Mouse (Mus musculus): Measurements from ENCODE around the gene Pde2a. TPM values are rescaled to one million over a fixed set of nuclear protein-coding genes. Genes with fewer than 3 reads are reported as not detected.
A peak's percentile ranks its signal among the peaks of the same experiment; 100 is the strongest.

Gene Pde2a
- polyA plus RNA-seq, 1 experiment from 2014 or later, result 16.4 TPM

DNA sequence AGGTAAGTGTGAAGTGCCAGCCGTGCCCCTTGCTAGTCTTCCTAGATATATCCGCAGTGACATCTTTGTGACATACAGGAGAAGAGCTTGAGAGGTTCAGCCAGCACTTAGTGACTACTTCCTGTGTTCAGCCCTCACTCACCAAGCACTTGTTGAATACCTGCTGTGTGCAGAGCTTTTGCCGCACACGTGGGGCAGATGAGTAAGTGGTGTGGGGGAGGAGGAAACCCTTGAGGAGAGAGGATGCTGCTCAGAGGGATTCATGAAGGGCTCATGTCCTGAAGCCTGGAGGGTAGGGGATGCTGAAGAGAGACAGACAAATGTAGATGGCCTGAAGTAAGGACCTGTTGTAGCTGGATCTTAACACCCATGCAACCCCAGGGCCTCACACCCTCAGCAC, 7.3 kb upstream of the Pde2a start:
- peaks cover 16% of the 10 kb centered on the region for H3K4me1 ChIP-seq (replicated peaks; ENCODE audit: control insufficient read depth, insufficient read depth, low read length)
- no peak overlapping the region for H3K4me3 ChIP-seq (ENCODE audit: low read depth, low read length)
- ATAC-seq (replicated peaks; ENCODE audit: low FRiP score, low TSS enrichment, low read depth), result no peak
- H3K27ac ChIP-seq (ENCODE audit: low read depth), result no peak overlapping the region
- no peaks in the 10 kb centered on the region for H3K9me3 ChIP-seq (ENCODE audit: control insufficient read depth, low read length)
- H3K27me3 ChIP-seq (replicated peaks; ENCODE audit: control insufficient read depth, insufficient read depth, low read length), result peaks cover 6% of the 10 kb centered on the region; the same call in 1 of the 2 replicates
- H3K9ac ChIP-seq (ENCODE audit: low read length), result no peak overlapping the region
- DNase-seq (ENCODE audit: low spot score), result no peak
- WGBS, result 49% methylated on average over 4 of the region's 4 CpGs
- H3K4me2 ChIP-seq (ENCODE audit: low read length), result no peak overlapping the region
- peaks cover 32% of the 10 kb centered on the region for H3K36me3 ChIP-seq (ENCODE audit: control insufficient read depth, insufficient read depth, low read length)

DNA sequence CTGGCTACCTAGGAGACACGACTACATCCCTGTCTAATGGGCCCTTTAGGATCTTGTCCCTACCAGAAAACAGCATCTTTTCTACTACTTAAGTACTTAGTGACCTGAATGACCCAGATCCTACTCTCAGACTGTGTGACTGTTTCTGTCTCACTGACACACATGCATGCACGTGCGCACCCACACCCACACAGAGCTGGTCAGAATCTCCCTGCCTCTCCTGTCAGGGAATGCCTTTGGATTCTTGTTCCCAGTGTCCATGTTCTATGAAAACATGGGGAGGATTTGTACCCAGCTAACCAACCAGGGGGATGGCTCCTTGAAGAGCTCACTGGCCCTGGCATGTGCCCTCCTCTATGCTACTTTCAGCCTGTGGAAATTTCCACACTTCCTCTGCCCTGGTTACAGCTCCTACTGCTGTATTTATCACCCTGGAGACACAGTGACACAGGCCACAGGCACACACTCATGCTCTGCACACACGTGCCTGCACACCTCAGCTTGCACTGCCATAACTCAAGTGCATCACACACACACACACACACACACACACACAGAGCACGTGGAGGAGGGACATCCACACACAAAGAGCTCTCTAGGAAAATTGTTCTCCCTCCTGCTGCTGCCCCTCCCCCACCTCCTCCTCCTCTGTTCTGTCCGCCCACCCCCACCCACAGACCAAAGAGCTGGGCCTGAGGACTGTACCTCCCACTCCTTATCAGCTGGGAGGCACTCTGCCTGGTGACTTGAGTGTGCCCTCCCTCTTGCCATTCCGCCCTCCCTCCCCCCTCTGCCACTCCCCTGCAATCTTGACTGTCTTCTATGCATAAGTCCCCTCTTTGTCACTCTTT, 6.6 kb upstream of the Pde2a start:
- H3K27ac ChIP-seq (ENCODE audit: low read depth), result no peak overlapping the region
- peaks cover 30% of the 10 kb centered on the region for H3K36me3 ChIP-seq (ENCODE audit: control insufficient read depth, insufficient read depth, low read length)
- peaks cover 6% of the 10 kb centered on the region; the same call in 1 of the 2 replicates for H3K27me3 ChIP-seq (replicated peaks; ENCODE audit: control insufficient read depth, insufficient read depth, low read length)
- H3K4me2 ChIP-seq (ENCODE audit: low read length), result no peak overlapping the region
- no peak overlapping the region for H3K9ac ChIP-seq (ENCODE audit: low read length)
- H3K4me1 ChIP-seq (replicated peaks; ENCODE audit: control insufficient read depth, insufficient read depth, low read length), result peaks cover 16% of the 10 kb centered on the region
- DNase-seq (ENCODE audit: low spot score), result no peak
- H3K9me3 ChIP-seq (ENCODE audit: control insufficient read depth, low read length), result no peaks in the 10 kb centered on the region
- ATAC-seq (replicated peaks; ENCODE audit: low FRiP score, low TSS enrichment, low read depth), result peak; percentile 69
- 30% methylated on average over 6 of the region's 7 CpGs for WGBS
- H3K4me3 ChIP-seq (ENCODE audit: low read depth, low read length), result no peak overlapping the region

DNA sequence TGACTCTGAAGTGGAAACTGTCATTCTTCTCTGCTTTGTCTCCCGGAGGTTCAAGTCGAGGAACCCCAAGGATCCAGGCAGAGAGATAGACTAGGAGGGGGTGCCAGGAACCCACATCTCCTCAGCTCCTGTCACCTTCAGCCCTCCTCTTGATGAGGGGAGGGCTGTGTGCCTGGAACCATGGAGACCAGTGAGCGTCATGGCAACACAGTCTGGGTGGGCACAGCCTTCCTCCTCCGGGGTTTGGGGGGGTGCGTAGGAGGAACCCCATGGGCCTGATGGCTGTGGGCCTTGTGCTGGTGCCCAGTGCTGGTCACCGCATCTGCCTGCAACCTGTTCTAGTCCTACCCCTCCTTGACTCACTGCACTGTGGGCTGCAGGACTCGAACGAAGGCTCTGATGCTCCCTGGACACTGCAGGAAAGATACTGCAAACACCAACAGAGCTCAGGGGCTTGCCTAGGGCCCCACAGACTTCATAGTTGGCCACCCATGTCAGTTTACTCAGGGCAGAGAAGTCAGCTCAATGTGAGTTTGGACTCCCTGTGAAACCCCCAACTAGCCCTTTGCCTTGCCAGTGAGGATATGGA, 5.9 kb upstream of the Pde2a start:
- Histone ChIP-seq H3K9me3 (ENCODE audit: control insufficient read depth, low read length) (no peaks in the 10 kb centered on the region), H3K9ac (ENCODE audit: low read length) (no peak overlapping the region), H3K27me3 (replicated peaks; ENCODE audit: control insufficient read depth, insufficient read depth, low read length) (peaks cover 6% of the 10 kb centered on the region; the same call in 1 of the 2 replicates), H3K36me3 (ENCODE audit: control insufficient read depth, insufficient read depth, low read length) (peaks cover 27% of the 10 kb centered on the region), H3K4me2 (ENCODE audit: low read length) (no peak overlapping the region), H3K4me1 (replicated peaks; ENCODE audit: control insufficient read depth, insufficient read depth, low read length) (peaks cover 16% of the 10 kb centered on the region), H3K4me3 (ENCODE audit: low read depth, low read length) (no peak overlapping the region), H3K27ac (ENCODE audit: low read depth) (no peak overlapping the region)
- ATAC-seq (replicated peaks; ENCODE audit: low FRiP score, low TSS enrichment, low read depth) (0 out of 2 replicates have a peak, but pooled peaks have one; percentile 5), DNase-seq (ENCODE audit: low spot score) (no peak)
- WGBS, result 47% methylated on average over 8 of the region's 8 CpGs

DNA sequence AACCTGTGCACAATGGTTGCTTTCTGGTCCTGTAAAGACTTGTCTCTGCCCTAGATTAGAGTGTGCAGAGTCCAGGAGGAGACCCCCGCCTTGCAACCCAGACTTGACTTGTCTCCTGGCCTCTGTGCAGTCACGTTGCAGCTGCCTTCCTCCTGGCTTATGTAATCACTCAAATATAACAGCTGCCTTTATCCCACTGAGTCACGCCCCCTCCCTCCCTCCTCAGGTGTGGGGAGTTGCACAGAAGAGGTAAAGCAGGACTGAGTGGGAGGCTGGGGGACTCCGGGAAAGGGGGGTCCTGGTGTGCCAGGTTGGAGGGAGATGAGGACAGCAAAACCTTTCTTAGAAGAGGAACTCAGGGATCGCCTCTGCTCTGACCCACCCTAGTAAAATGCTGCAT, 5.1 kb upstream of the Pde2a start:
- H3K4me2 ChIP-seq (ENCODE audit: low read length), result no peak overlapping the region
- no peak for DNase-seq (ENCODE audit: low spot score)
- no peaks in the 10 kb centered on the region for H3K9me3 ChIP-seq (ENCODE audit: control insufficient read depth, low read length)
- no peak overlapping the region for H3K4me3 ChIP-seq (ENCODE audit: low read depth, low read length)
- peaks cover 6% of the 10 kb centered on the region; the same call in 1 of the 2 replicates for H3K27me3 ChIP-seq (replicated peaks; ENCODE audit: control insufficient read depth, insufficient read depth, low read length)
- no peak overlapping the region for H3K9ac ChIP-seq (ENCODE audit: low read length)
- ATAC-seq (replicated peaks; ENCODE audit: low FRiP score, low TSS enrichment, low read depth), result no peak
- H3K36me3 ChIP-seq (ENCODE audit: control insufficient read depth, insufficient read depth, low read length), result peaks cover 20% of the 10 kb centered on the region
- peaks cover 16% of the 10 kb centered on the region for H3K4me1 ChIP-seq (replicated peaks; ENCODE audit: control insufficient read depth, insufficient read depth, low read length)
- H3K27ac ChIP-seq (ENCODE audit: low read depth), result no peak overlapping the region
- WGBS, result 48% methylated on average over 5 of the region's 5 CpGs

DNA sequence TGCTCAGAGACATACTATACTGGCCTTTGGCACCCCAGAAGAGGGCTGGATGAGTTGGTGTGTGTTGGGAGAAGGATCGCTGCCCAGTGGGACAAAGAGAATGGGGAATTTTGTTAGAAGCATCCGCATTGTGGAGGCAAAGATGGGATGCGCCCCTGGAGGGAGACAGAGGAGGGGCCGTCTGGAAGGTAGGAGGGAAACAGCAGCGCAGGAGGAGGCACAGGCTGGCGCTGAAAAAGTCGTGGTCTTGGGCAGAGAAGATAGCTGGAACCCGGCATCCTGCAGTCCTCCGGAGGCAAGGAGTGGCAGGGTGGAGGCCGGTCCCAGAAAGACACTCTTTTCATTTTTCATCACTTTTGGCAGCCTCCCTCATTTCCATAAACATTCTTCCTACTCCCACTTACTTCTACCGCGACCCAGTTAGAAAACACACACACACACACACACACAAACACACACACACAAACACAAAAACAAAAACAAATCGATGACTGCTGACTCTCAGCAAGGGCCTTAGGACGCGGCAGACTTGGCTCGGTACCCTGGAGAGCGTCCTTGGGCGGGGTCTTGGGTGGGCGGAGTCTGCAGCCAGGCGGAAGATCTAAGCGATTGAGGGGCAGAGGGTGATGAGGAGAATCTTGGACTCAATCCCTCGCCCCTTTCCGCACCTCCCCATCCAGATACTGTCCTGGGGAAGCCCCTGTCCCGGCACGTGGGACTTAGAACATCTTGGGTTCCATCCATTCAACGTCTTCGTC, 2.3 kb upstream of the Pde2a start:
- H3K4me3 ChIP-seq (ENCODE audit: low read depth, low read length), result no peak overlapping the region
- peaks cover 4% of the 10 kb centered on the region; the same call in 1 of the 2 replicates for H3K36me3 ChIP-seq (ENCODE audit: control insufficient read depth, insufficient read depth, low read length)
- 6% methylated on average over 27 of the region's 27 CpGs for WGBS
- DNase-seq (ENCODE audit: low spot score) (peak; percentile 75), ATAC-seq (replicated peaks; ENCODE audit: low FRiP score, low TSS enrichment, low read depth) (no peak)
- no peak overlapping the region for H3K27ac ChIP-seq (ENCODE audit: low read depth)
- peaks cover 14% of the 10 kb centered on the region for H3K4me1 ChIP-seq (replicated peaks; ENCODE audit: control insufficient read depth, insufficient read depth, low read length)
- peaks cover 6% of the 10 kb centered on the region; the same call in 1 of the 2 replicates for H3K27me3 ChIP-seq (replicated peaks; ENCODE audit: control insufficient read depth, insufficient read depth, low read length)
- H3K9ac ChIP-seq (ENCODE audit: low read length), result no peak overlapping the region
- H3K9me3 ChIP-seq (ENCODE audit: control insufficient read depth, low read length), result no peaks in the 10 kb centered on the region
- no peak overlapping the region for H3K4me2 ChIP-seq (ENCODE audit: low read length)

DNA sequence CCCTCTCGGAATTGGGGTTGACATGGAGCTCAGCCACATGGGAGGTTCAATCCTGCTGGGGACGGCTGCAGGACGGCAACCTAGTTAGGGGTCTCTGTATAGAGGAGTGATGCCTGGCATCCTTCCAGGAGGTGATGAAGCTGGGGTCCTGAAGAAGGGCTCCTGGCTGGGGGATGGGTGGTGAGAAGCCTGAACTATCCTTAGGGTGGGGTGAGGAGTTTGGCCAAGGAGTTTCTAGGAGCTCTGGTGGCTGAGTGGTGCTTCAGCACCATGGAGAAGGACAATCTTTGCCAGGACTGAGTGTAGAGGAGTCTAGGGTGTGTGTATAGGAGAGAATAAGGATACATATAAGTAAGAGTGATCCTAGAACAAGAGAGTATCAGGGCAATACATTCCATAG, 578 bp downstream of the Pde2a start:
- H3K9ac ChIP-seq (ENCODE audit: low read length), result no peak overlapping the region
- H3K4me2 ChIP-seq (ENCODE audit: low read length), result no peak overlapping the region
- WGBS, result 36% methylated on average over 3 of the region's 3 CpGs
- H3K4me3 ChIP-seq (ENCODE audit: low read depth, low read length), result no peak overlapping the region
- no peaks in the 10 kb centered on the region for H3K4me1 ChIP-seq (replicated peaks; ENCODE audit: control insufficient read depth, insufficient read depth, low read length)
- H3K9me3 ChIP-seq (ENCODE audit: control insufficient read depth, low read length), result no peaks in the 10 kb centered on the region
- ATAC-seq (replicated peaks; ENCODE audit: low FRiP score, low TSS enrichment, low read depth), result 0 out of 2 replicates have a peak, but pooled peaks have one; percentile 28
- peak; percentile 66 for DNase-seq (ENCODE audit: low spot score)
- no peak overlapping the region for H3K27ac ChIP-seq (ENCODE audit: low read depth)
- H3K36me3 ChIP-seq (ENCODE audit: control insufficient read depth, insufficient read depth, low read length), result no peaks in the 10 kb centered on the region
- peaks cover 6% of the 10 kb centered on the region; the same call in 1 of the 2 replicates for H3K27me3 ChIP-seq (replicated peaks; ENCODE audit: control insufficient read depth, insufficient read depth, low read length)

DNA sequence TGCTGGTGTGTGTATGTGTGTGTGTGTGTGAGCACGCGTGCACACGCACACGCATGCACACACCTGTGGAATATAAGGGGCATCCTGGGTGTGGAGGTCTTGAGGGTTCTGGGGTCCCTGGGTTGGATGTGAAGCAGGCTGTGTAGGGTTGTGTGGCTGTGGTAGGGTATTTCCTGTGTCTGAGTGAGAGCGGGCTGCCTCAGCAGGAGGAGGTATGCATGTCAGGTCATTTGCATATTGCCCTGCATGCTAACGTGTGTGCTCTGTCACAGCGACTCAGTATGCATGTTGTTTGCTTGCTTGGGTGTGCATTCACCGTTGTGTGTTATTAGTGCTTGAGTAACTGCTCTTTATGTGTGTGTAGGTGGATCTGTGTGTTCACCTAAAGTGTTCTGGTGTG, 1.2 kb downstream of the Pde2a start:
- no peaks in the 10 kb centered on the region for H3K4me1 ChIP-seq (replicated peaks; ENCODE audit: control insufficient read depth, insufficient read depth, low read length)
- no peak overlapping the region for H3K4me3 ChIP-seq (ENCODE audit: low read depth, low read length)
- no peak for DNase-seq (ENCODE audit: low spot score)
- peaks cover 2% of the 10 kb centered on the region; the same call in 1 of the 2 replicates for H3K27me3 ChIP-seq (replicated peaks; ENCODE audit: control insufficient read depth, insufficient read depth, low read length)
- no peak overlapping the region for H3K4me2 ChIP-seq (ENCODE audit: low read length)
- no peak overlapping the region for H3K27ac ChIP-seq (ENCODE audit: low read depth)
- no peak overlapping the region for H3K9ac ChIP-seq (ENCODE audit: low read length)
- ATAC-seq (replicated peaks; ENCODE audit: low FRiP score, low TSS enrichment, low read depth), result no peak; the same call in 1 of the 2 replicates
- WGBS, result 83% methylated on average over 8 of the region's 8 CpGs
- no peaks in the 10 kb centered on the region for H3K36me3 ChIP-seq (ENCODE audit: control insufficient read depth, insufficient read depth, low read length)
- H3K9me3 ChIP-seq (ENCODE audit: control insufficient read depth, low read length), result no peaks in the 10 kb centered on the region

DNA sequence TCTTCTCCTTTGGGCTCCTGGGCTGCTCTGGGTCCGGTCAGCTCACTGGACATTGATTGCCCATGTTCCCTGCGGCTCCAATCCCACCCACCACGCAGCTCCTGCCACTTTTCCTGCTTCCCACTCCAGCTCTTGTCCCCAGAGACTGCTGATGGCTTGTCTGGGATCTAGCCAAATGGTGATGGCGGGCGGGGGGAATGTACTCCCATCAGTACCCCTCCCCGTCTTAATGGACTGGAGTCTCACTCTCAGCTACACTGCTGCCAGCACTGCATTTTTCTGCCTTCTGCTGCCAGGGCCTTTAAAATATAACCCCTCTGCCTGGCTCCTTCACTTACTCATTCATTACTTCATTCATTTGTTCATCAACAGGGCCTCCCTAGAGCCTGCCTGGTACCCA, 2.5 kb downstream of the Pde2a start:
- Histone ChIP-seq H3K4me3 (ENCODE audit: low read depth, low read length) (no peak overlapping the region), H3K4me2 (ENCODE audit: low read length) (no peak overlapping the region), H3K27ac (ENCODE audit: low read depth) (no peak overlapping the region), H3K4me1 (replicated peaks; ENCODE audit: control insufficient read depth, insufficient read depth, low read length) (no peaks in the 10 kb centered on the region), H3K9ac (ENCODE audit: low read length) (no peak overlapping the region), H3K9me3 (ENCODE audit: control insufficient read depth, low read length) (no peaks in the 10 kb centered on the region), H3K27me3 (replicated peaks; ENCODE audit: control insufficient read depth, insufficient read depth, low read length) (no peaks in the 10 kb centered on the region), H3K36me3 (ENCODE audit: control insufficient read depth, insufficient read depth, low read length) (no peaks in the 10 kb centered on the region)
- 70% methylated on average over 6 of the region's 6 CpGs for WGBS
- no peak for DNase-seq (ENCODE audit: low spot score)
- ATAC-seq (replicated peaks; ENCODE audit: low FRiP score, low TSS enrichment, low read depth), result no peak

Measured in intestine, embryonic 14.5 days (tissue).